Mouse (Mus musculus) hindbrain, embryonic 12.5 days (tissue): ENCODE data around the gene Rgl1. TPM values are rescaled to one million over a fixed set of nuclear protein-coding genes. Genes with fewer than 3 reads are reported as not detected.
A peak's percentile ranks its signal among the peaks of the same experiment; 100 is the strongest.

ENCODE experiments used
- ATAC-seq: fragments of 200-750 bp; cut with Nextera tagmentation; 2 replicates; pipeline ENCODE4 v1.8.0; 2017; ENCODE audit warnings: moderate TSS enrichment; ENCODE audit not compliant: low FRiP score
- H3K27ac ChIP-seq: fragments of 300-500 bp; sonication (generic); 2 replicates; pipeline ENCODE4 v1.5.1; 2016; ENCODE audit warnings: mild to moderate bottlenecking
- H3K27me3 ChIP-seq: fragments of 300-500 bp; sonication (generic); 2 replicates; pipeline ENCODE4 v1.6.1; 2016; ENCODE audit warnings: mild to moderate bottlenecking
- H3K36me3 ChIP-seq: fragments of 300-500 bp; sonication (generic); 2 replicates; pipeline ENCODE4 v1.6.1; 2016; ENCODE audit warnings: mild to moderate bottlenecking
- H3K4me1 ChIP-seq: fragments of 300-500 bp; sonication (generic); 2 replicates; pipeline ENCODE4 v1.6.1; 2016
- H3K4me2 ChIP-seq: fragments of 300-500 bp; sonication (generic); replicated peaks from 2 replicates; pipeline ENCODE4 v1.6.1; 2016; ENCODE audit warnings: mild to moderate bottlenecking
- H3K4me3 ChIP-seq: fragments of 300-500 bp; sonication (generic); 2 replicates; pipeline ENCODE4 v1.5.1; 2016; ENCODE audit warnings: mild to moderate bottlenecking
- H3K9ac ChIP-seq: fragments of 300-500 bp; sonication (generic); 2 replicates; pipeline ENCODE4 v1.6.1; 2016; ENCODE audit warnings: mild to moderate bottlenecking, moderate library complexity
- H3K9me3 ChIP-seq: fragments of 300-500 bp; sonication (generic); replicated peaks from 2 replicates; pipeline ENCODE4 v1.6.1; 2016; ENCODE audit warnings: mild to moderate bottlenecking
- WGBS: fragments of 180-500 bp; shearing (Covaris S2); methylation state at CpG from one replicate; pipeline ENCODE4 v1.1.7; 2016; 5-methylcytosine and 5-hydroxymethylcytosine counted together
- polyA plus RNA-seq: library from polyadenylated mRNA; unstranded; fragments of >200 nt; fragmentation: Nextera tagmentation; extraction: Ambion mirVana; gene quantifications from 2 replicates; pipeline ENCODE4 v1.2.1, GENCODE M21; 2016

Rgl1 gene
- polyA plus RNA-seq, 1 experiment from 2014 or later: 23.9 TPM

DNA sequence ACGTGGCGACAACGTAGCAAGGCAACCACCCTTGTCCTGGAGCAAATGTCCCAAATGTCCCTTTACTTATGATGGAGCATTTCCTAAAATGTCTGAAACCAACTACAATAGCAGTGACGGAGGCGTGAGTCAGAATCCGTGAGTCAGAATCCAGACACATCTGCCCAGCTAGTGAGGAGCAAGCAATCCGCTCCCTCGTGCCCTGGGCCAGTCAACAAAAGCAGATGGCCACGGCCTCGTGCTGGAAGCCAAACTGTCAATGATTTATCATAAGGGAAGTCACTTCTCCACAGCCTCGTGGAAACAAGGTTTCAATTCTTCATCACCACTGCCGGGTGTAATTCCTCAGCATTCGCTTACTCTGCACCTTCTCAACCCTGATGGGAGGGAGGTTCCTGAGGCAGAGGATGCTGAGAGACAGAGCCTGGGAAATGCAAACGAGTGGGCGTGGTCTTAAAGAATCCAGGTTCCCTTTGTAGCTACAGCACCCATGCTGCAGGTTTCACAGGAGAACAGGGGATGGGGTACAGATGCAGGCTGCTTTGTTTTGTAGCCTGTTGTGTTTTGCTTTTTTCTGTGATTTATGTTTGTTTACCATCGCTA, 229.6 kb downstream of the Rgl1 start:
- peaks cover 14% of the 10 kb centered on the region; the same call in 1 of the 2 replicates for H3K36me3 ChIP-seq
- H3K4me2 ChIP-seq: no peak overlapping the region
- 56% methylated on average over 16 of the region's 16 CpGs for WGBS
- no peak overlapping the region for H3K4me3 ChIP-seq
- no peak overlapping the region for H3K27ac ChIP-seq
- H3K9me3 ChIP-seq: no peaks in the 10 kb centered on the region
- H3K9ac ChIP-seq: no peak overlapping the region
- H3K27me3 ChIP-seq: no peaks in the 10 kb centered on the region
- H3K4me1 ChIP-seq: peaks cover 12% of the 10 kb centered on the region; the same call in 1 of the 2 replicates
- no peak for ATAC-seq

- H3K4me1 ChIP-seq: peaks cover 15% of the 10 kb centered on the region; the same call in 1 of the 2 replicates
- no peaks in the 10 kb centered on the region for H3K27me3 ChIP-seq
- no peaks in the 10 kb centered on the region for H3K9me3 ChIP-seq
- no peak overlapping the region for H3K4me3 ChIP-seq
- H3K9ac ChIP-seq: no peak overlapping the region
- WGBS: 88% methylated on average over 7 of the region's 7 CpGs
- ATAC-seq: no peak
- no peak overlapping the region for H3K4me2 ChIP-seq
- H3K36me3 ChIP-seq: peaks cover 14% of the 10 kb centered on the region; the same call in 1 of the 2 replicates
- H3K27ac ChIP-seq: no peak overlapping the region
Observed at GRCm38 (mm10) chr1:152534531-152534930, 231.6 kb downstream of the Rgl1 start.

GRCm38 (mm10) chr1:152531498-152531897, 234.7 kb downstream of the Rgl1 start:
- Histone ChIP-seq H3K27ac (no peak overlapping the region), H3K36me3 (peaks cover 4% of the 10 kb centered on the region; the same call in 1 of the 2 replicates), H3K9ac (no peak overlapping the region), H3K4me3 (no peak overlapping the region), H3K9me3 (no peaks in the 10 kb centered on the region), H3K4me1 (peaks cover 13% of the 10 kb centered on the region; the same call in 1 of the 2 replicates), H3K27me3 (no peaks in the 10 kb centered on the region), H3K4me2 (no peak overlapping the region)
- ATAC-seq: no peak
- WGBS: 69% methylated on average over 15 of the region's 15 CpGs

DNA sequence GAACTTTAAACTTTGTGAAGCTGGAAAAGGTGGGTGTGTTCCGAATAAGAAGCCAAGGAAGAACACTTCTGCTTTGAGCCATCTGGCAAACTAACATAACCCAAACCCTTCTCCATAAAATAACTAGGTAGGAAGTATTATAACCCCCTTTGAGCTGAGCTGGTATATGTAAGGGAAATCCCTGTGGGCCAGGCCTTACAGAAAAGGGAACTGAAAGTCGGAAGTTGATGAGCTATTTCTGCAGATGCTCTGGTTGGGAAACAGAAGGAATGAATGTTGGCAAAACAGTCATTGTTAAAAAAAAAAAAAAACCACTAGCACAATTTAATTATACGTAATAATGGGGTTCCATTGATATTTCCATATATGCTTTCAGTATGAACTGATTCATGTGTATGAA, 237.4 kb downstream of the Rgl1 start:
- Histone ChIP-seq H3K4me3 (no peak overlapping the region), H3K27me3 (no peaks in the 10 kb centered on the region), H3K36me3 (peaks cover 4% of the 10 kb centered on the region; the same call in 1 of the 2 replicates), H3K4me2 (no peak overlapping the region), H3K27ac (no peak overlapping the region), H3K4me1 (peaks cover 18% of the 10 kb centered on the region), H3K9ac (no peak overlapping the region), H3K9me3 (no peaks in the 10 kb centered on the region)
- WGBS: 95% methylated on average over 3 of the region's 3 CpGs
- ATAC-seq: no peak

DNA sequence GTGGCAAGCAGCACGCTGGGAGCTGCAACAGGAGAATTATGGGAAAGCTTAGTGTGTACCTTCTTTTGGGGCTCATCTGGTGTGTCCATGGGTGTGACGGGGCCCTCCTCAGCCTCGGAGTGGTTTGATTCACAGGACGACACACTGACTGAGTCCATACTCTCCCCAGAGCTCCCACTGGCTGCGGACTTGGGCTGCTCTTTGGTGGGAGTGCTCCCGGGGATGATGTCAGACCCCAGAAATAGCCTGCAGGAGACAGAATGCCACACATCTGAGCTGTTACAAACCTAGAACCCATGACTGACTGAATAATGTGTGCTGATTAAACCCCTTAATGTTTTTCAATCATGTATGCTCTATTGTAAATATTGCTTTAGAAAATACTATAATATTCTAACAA, 237.9 kb downstream of the Rgl1 start:
- Histone ChIP-seq H3K4me2 (no peak overlapping the region), H3K27me3 (no peaks in the 10 kb centered on the region), H3K9ac (no peak overlapping the region), H3K4me1 (peaks cover 18% of the 10 kb centered on the region), H3K9me3 (no peaks in the 10 kb centered on the region), H3K27ac (no peak overlapping the region), H3K36me3 (peaks cover 4% of the 10 kb centered on the region; the same call in 1 of the 2 replicates), H3K4me3 (no peak overlapping the region)
- ATAC-seq: no peak
- 86% methylated on average over 6 of the region's 6 CpGs for WGBS

DNA sequence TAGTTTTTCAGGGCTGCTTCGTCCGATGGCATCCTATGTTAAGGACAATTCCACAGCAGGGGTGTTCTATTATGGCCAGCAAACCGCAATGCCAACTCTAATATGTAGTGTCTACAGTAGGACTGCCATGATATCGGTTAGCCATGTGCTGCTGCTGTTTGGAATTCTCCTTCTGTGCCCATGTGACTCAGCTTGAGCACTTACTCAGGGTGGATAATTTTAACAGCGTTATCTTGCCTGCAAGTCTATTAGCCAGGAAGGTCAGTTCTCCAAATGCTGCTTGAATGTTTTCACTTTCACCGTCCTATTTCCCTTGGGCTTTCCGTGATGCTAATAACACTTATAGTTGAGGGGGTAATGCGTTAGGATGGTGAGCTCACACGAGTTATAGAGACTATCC, 240.0 kb downstream of the Rgl1 start:
- no peak for ATAC-seq
- H3K9me3 ChIP-seq: no peaks in the 10 kb centered on the region
- no peak overlapping the region for H3K4me2 ChIP-seq
- peaks cover 5% of the 10 kb centered on the region; the same call in 1 of the 2 replicates for H3K4me1 ChIP-seq
- H3K4me3 ChIP-seq: no peak overlapping the region
- no peaks in the 10 kb centered on the region for H3K27me3 ChIP-seq
- WGBS: 74% methylated on average over 9 of the region's 9 CpGs
- no peak overlapping the region for H3K9ac ChIP-seq
- peaks cover 4% of the 10 kb centered on the region; the same call in 1 of the 2 replicates for H3K36me3 ChIP-seq
- no peak overlapping the region for H3K27ac ChIP-seq

GRCm38 (mm10) chr1:152524987-152525648, 241.0 kb downstream of the Rgl1 start:
- peak; percentile 70 for ATAC-seq
- Histone ChIP-seq H3K4me2 (no peak overlapping the region), H3K9ac (0 out of 2 replicates have a peak overlapping the region, but pooled peaks have one; percentile 4), H3K36me3 (no peaks in the 10 kb centered on the region), H3K4me1 (peaks cover 5% of the 10 kb centered on the region; the same call in 1 of the 2 replicates), H3K4me3 (no peak overlapping the region), H3K9me3 (no peaks in the 10 kb centered on the region), H3K27ac (0 out of 2 replicates have a peak overlapping the region, but pooled peaks have one; percentile 18), H3K27me3 (no peaks in the 10 kb centered on the region)
- 25% methylated on average over 6 of the region's 6 CpGs for WGBS

DNA sequence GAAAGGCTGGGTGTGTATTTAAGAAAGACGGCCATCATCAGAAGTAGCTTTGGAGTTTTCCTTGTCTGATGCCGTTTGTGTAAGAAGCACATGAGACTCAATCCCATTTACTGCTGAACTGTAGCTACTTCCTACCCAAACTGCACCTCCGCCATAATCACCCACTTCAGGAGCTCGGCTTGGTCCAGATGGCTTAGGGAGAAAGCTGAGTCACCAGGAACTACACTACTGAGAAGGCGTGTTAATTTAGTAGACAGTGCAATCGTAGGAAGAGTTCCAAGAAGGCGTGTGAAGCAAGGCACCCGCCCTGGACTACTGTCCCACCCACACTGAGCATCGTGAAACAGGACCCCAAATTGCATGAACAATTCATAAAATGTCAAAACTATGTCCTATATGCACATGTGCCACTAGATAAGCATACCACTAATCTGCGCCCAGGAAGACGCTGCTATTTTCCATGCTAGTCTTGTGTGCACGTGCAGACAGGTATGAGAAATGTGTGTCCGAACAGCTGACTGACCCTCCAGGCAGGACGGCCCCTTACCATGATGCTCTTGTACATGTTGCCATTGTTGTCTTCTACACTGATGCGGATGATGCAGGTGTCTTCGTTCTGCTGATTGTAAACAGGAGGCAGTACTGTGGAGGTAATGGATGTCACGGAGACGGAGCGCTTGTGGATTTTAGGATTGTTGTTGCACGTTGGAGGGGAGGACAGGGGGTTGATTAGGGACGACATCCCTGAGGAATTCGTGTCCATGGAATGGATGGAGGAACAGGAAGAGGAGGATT, 241.9 kb downstream of the Rgl1 start:
- no peaks in the 10 kb centered on the region; the same call in 1 of the 2 replicates for H3K36me3 ChIP-seq
- 0 out of 2 replicates have a peak overlapping the region, but pooled peaks have one; percentile 4 for H3K9ac ChIP-seq
- H3K4me3 ChIP-seq: no peak overlapping the region
- no peak overlapping the region for H3K27ac ChIP-seq
- peaks cover 5% of the 10 kb centered on the region; the same call in 1 of the 2 replicates for H3K4me1 ChIP-seq
- no peak for ATAC-seq
- no peak overlapping the region for H3K4me2 ChIP-seq
- H3K27me3 ChIP-seq: no peaks in the 10 kb centered on the region
- no peaks in the 10 kb centered on the region for H3K9me3 ChIP-seq
- WGBS: 89% methylated on average over 22 of the region's 22 CpGs

GRCm38 (mm10) chr1:152523292-152523691, 242.9 kb downstream of the Rgl1 start:
- H3K4me2 ChIP-seq: no peak overlapping the region
- no peaks in the 10 kb centered on the region for H3K9me3 ChIP-seq
- no peaks in the 10 kb centered on the region for H3K27me3 ChIP-seq
- 81% methylated on average over 11 of the region's 11 CpGs for WGBS
- no peak overlapping the region for H3K4me3 ChIP-seq
- H3K36me3 ChIP-seq: peaks cover 5% of the 10 kb centered on the region; the same call in 1 of the 2 replicates
- peaks cover 5% of the 10 kb centered on the region; the same call in 1 of the 2 replicates for H3K4me1 ChIP-seq
- no peak overlapping the region for H3K9ac ChIP-seq
- no peak for ATAC-seq
- no peak overlapping the region for H3K27ac ChIP-seq

- Histone ChIP-seq H3K9ac (no peak overlapping the region), H3K4me2 (no peak overlapping the region), H3K9me3 (no peaks in the 10 kb centered on the region), H3K36me3 (peaks cover 10% of the 10 kb centered on the region; the same call in 1 of the 2 replicates), H3K4me1 (peaks cover 5% of the 10 kb centered on the region; the same call in 1 of the 2 replicates), H3K4me3 (no peak overlapping the region), H3K27ac (no peak overlapping the region), H3K27me3 (no peaks in the 10 kb centered on the region)
- ATAC-seq: no peak
- 82% methylated on average over 3 of the region's 3 CpGs for WGBS
Observed at GRCm38 (mm10) chr1:152522226-152522625, 243.9 kb downstream of the Rgl1 start.

DNA sequence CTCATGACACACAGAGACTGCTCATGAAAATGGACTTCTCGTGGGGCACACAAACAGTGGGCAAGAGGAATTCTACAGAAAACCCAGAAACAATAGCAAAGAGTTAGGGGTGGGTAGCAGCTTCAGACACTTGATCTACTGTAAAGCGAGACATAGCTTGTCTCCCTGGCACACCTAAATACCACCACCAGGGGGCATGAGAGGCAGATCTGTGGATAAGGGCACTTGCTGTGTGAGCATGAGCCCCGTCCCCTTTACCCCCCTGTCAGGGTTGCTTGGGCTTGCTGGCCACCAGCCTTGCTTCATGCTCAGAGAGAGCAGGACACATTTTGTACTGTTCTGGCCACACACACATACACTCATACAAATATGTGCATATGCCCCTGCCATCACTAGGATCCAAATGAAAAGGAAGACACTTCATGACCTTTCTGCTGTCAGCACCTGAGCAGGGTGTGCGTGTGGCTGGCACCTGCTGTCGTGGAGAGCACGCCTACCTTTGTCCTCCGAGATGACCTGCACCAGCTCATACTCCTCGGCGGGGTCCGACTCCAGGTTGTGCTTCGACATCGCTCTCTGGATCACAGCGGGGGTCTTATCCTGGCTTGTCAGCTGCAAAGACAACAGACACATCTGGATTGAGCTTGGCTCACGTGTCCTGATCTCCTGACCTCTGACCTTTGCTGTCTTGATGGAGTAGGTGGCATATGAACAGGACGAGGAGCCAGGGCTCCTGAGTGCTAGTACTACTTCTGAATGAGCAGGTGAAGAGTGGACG, 245.2 kb downstream of the Rgl1 start:
- no peak overlapping the region for H3K9ac ChIP-seq
- peaks cover 10% of the 10 kb centered on the region; the same call in 1 of the 2 replicates for H3K36me3 ChIP-seq
- 74% methylated on average over 16 of the region's 16 CpGs for WGBS
- peaks cover 5% of the 10 kb centered on the region; the same call in 1 of the 2 replicates for H3K4me1 ChIP-seq
- 0 out of 2 replicates have a peak, but pooled peaks have one; percentile 37 for ATAC-seq
- no peak overlapping the region for H3K27ac ChIP-seq
- no peaks in the 10 kb centered on the region for H3K27me3 ChIP-seq
- no peak overlapping the region for H3K4me2 ChIP-seq
- no peaks in the 10 kb centered on the region for H3K9me3 ChIP-seq
- no peak overlapping the region for H3K4me3 ChIP-seq
